Mouse (Mus musculus): ENCODE data around the gene Mid1. TPM values are rescaled to one million over a fixed set of nuclear protein-coding genes. Genes with fewer than 3 reads are reported as not detected.
"Not testable (repeated sequence)": the region's sequence is repeated elsewhere in the genome, so short reads cannot be mapped to it uniquely, and the experiment has no call there.

Gene Mid1
- total and polyA plus RNA-seq, 2 experiments = 1.7 to 2.5 TPM

GRCm38 (mm10) chrX:169998559-169999219, 313.7 kb downstream of the Mid1 start:
- not testable (repeated sequence) for H3K27ac ChIP-seq (replicated peaks; ENCODE audit: insufficient read depth, low read depth, low read length); DNase-seq (ENCODE audit: extremely low read depth, low read depth, low spot score); H3K4me1 ChIP-seq (ENCODE audit: control insufficient read depth, insufficient read depth, low read length); H3K4me3 ChIP-seq (ENCODE audit: insufficient read depth, low read depth, low read length); H3K79me2 ChIP-seq (ENCODE audit: control insufficient read depth, insufficient read depth, low read length); H3K9ac ChIP-seq (ENCODE audit: low read depth, low read length); H3K27me3 ChIP-seq (ENCODE audit: control insufficient read depth, insufficient read depth, low read length); H3K36me3 ChIP-seq (ENCODE audit: control insufficient read depth, insufficient read depth, low read length)
- WGBS = 19% methylated on average over 2 of the region's 4 CpGs

GRCm38 (mm10) chrX:169999226-169999883, 314.4 kb downstream of the Mid1 start:
- H3K9ac ChIP-seq (ENCODE audit: low read depth, low read length); DNase-seq (ENCODE audit: extremely low read depth, low read depth, low spot score); H3K4me1 ChIP-seq (ENCODE audit: control insufficient read depth, insufficient read depth, low read length); H3K4me3 ChIP-seq (ENCODE audit: insufficient read depth, low read depth, low read length); H3K36me3 ChIP-seq (ENCODE audit: control insufficient read depth, insufficient read depth, low read length); H3K27me3 ChIP-seq (ENCODE audit: control insufficient read depth, insufficient read depth, low read length); H3K27ac ChIP-seq (replicated peaks; ENCODE audit: insufficient read depth, low read depth, low read length); H3K79me2 ChIP-seq (ENCODE audit: control insufficient read depth, insufficient read depth, low read length): not testable (repeated sequence)
- 41% methylated on average over 6 of the region's 11 CpGs for WGBS

- not testable (repeated sequence) for DNase-seq (ENCODE audit: extremely low read depth, low read depth, low spot score); H3K27ac ChIP-seq (replicated peaks; ENCODE audit: insufficient read depth, low read depth, low read length); H3K4me3 ChIP-seq (ENCODE audit: insufficient read depth, low read depth, low read length); H3K4me1 ChIP-seq (ENCODE audit: control insufficient read depth, insufficient read depth, low read length); H3K79me2 ChIP-seq (ENCODE audit: control insufficient read depth, insufficient read depth, low read length); H3K27me3 ChIP-seq (ENCODE audit: control insufficient read depth, insufficient read depth, low read length); H3K36me3 ChIP-seq (ENCODE audit: control insufficient read depth, insufficient read depth, low read length); H3K9ac ChIP-seq (ENCODE audit: low read depth, low read length)
- 0% methylated on average over 1 of the region's 3 CpGs for WGBS
These were observed 315.1 kb downstream of the Mid1 start for GRCm38 (mm10) chrX:169999912-170000641.

- H3K36me3 ChIP-seq (ENCODE audit: control insufficient read depth, insufficient read depth, low read length); H3K27me3 ChIP-seq (ENCODE audit: control insufficient read depth, insufficient read depth, low read length); H3K79me2 ChIP-seq (ENCODE audit: control insufficient read depth, insufficient read depth, low read length); H3K4me3 ChIP-seq (ENCODE audit: insufficient read depth, low read depth, low read length); H3K27ac ChIP-seq (replicated peaks; ENCODE audit: insufficient read depth, low read depth, low read length); H3K4me1 ChIP-seq (ENCODE audit: control insufficient read depth, insufficient read depth, low read length); H3K9ac ChIP-seq (ENCODE audit: low read depth, low read length); DNase-seq (ENCODE audit: extremely low read depth, low read depth, low spot score): not testable (repeated sequence)
- 0% methylated on average over 2 of the region's 6 CpGs for WGBS
These were observed 315.8 kb downstream of the Mid1 start for GRCm38 (mm10) chrX:170000642-170001387.

DNA sequence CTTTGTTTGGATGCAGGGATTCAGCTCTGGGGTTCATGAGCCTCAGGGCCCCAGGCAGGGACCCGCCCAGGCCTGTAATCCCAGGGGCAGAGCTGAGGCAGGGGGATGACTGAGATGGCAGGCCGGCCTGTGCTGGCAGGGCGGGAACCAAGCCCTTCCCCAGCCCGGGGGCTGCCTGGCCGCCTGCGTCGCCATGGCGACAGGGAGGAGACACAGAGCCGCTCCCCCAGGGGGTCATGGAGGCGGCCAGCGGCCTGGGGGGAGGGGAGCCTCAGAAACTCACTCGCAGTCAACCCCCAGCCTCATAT, 316.3 kb downstream of the Mid1 start:
- H3K4me3 ChIP-seq (ENCODE audit: insufficient read depth, low read depth, low read length); DNase-seq (ENCODE audit: extremely low read depth, low read depth, low spot score); H3K79me2 ChIP-seq (ENCODE audit: control insufficient read depth, insufficient read depth, low read length); H3K4me1 ChIP-seq (ENCODE audit: control insufficient read depth, insufficient read depth, low read length); H3K36me3 ChIP-seq (ENCODE audit: control insufficient read depth, insufficient read depth, low read length); H3K9ac ChIP-seq (ENCODE audit: low read depth, low read length); H3K27ac ChIP-seq (replicated peaks; ENCODE audit: insufficient read depth, low read depth, low read length); H3K27me3 ChIP-seq (ENCODE audit: control insufficient read depth, insufficient read depth, low read length): not testable (repeated sequence)
- WGBS = no CpG with 5 or more reads among the region's 12 CpGs

DNA sequence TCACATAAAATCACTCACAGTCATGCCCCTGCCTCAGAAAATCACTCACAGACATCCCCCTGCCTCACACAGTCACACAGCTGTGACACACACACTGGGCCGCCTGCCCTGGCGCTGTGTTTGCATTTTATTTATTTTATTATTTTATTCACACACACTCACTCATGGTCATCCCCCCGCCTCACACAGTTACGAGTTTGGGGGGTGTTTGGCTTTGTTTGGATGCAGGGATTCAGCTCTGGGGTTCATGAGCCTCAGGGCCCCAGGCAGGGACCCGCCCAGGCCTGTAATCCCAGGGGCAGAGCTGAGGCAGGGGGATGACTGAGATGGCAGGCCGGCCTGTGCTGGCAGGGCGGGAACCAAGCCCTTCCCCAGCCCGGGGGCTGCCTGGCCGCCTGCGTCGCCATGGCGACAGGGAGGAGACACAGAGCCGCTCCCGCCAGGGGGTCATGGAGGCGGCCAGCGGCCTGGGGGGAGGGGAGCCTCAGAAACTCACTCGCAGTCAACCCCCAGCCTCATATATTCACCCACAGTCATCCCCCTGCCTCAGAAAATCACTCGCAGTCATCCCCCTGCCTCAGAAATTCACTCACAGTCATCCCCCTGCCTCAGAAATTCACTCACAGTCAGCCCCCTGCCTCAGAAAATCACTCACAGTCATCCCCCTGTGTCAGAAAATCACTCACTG, 317.7 kb downstream of the Mid1 start:
- H3K79me2 ChIP-seq (ENCODE audit: control insufficient read depth, insufficient read depth, low read length); H3K9ac ChIP-seq (ENCODE audit: low read depth, low read length); H3K4me1 ChIP-seq (ENCODE audit: control insufficient read depth, insufficient read depth, low read length); DNase-seq (ENCODE audit: extremely low read depth, low read depth, low spot score); H3K36me3 ChIP-seq (ENCODE audit: control insufficient read depth, insufficient read depth, low read length); H3K4me3 ChIP-seq (ENCODE audit: insufficient read depth, low read depth, low read length); H3K27ac ChIP-seq (replicated peaks; ENCODE audit: insufficient read depth, low read depth, low read length); H3K27me3 ChIP-seq (ENCODE audit: control insufficient read depth, insufficient read depth, low read length): not testable (repeated sequence)
- 63% methylated on average over 6 of the region's 18 CpGs for WGBS

DNA sequence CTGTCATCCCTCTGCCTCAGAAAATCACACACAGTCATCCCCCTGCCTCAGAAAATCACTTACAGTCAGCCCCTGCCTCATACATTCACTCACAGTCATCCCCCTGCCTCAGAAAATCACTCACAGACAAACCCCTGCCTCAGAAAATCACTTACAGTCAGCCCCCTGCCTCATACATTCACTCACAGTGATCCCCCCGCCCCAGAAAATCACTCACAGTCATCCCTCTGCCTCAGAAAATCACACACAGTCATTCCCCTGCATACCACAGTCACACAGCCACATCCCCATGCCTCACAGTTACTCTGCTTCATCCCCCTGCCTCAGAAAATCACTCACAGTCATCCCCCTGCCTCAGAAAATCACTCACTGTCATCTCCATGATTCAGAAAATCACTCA, 318.5 kb downstream of the Mid1 start:
- not testable (repeated sequence) for DNase-seq (ENCODE audit: extremely low read depth, low read depth, low spot score); H3K4me3 ChIP-seq (ENCODE audit: insufficient read depth, low read depth, low read length); H3K36me3 ChIP-seq (ENCODE audit: control insufficient read depth, insufficient read depth, low read length); H3K4me1 ChIP-seq (ENCODE audit: control insufficient read depth, insufficient read depth, low read length); H3K27me3 ChIP-seq (ENCODE audit: control insufficient read depth, insufficient read depth, low read length); H3K9ac ChIP-seq (ENCODE audit: low read depth, low read length); H3K27ac ChIP-seq (replicated peaks; ENCODE audit: insufficient read depth, low read depth, low read length); H3K79me2 ChIP-seq (ENCODE audit: control insufficient read depth, insufficient read depth, low read length)
- WGBS = 12% methylated on average over 1 of the region's 1 CpGs

GRCm38 (mm10) chrX:170004236-170004635, 319.2 kb downstream of the Mid1 start:
- H3K27ac ChIP-seq (replicated peaks; ENCODE audit: insufficient read depth, low read depth, low read length); H3K4me1 ChIP-seq (ENCODE audit: control insufficient read depth, insufficient read depth, low read length); H3K36me3 ChIP-seq (ENCODE audit: control insufficient read depth, insufficient read depth, low read length); H3K9ac ChIP-seq (ENCODE audit: low read depth, low read length); DNase-seq (ENCODE audit: extremely low read depth, low read depth, low spot score); H3K79me2 ChIP-seq (ENCODE audit: control insufficient read depth, insufficient read depth, low read length); H3K27me3 ChIP-seq (ENCODE audit: control insufficient read depth, insufficient read depth, low read length); H3K4me3 ChIP-seq (ENCODE audit: insufficient read depth, low read depth, low read length): not testable (repeated sequence)
- WGBS = no CpG with 5 or more reads among the region's 2 CpGs
